Mouse (Mus musculus): ENCODE measurements around the gene Col8a2.

Gene Col8a2

DNA sequence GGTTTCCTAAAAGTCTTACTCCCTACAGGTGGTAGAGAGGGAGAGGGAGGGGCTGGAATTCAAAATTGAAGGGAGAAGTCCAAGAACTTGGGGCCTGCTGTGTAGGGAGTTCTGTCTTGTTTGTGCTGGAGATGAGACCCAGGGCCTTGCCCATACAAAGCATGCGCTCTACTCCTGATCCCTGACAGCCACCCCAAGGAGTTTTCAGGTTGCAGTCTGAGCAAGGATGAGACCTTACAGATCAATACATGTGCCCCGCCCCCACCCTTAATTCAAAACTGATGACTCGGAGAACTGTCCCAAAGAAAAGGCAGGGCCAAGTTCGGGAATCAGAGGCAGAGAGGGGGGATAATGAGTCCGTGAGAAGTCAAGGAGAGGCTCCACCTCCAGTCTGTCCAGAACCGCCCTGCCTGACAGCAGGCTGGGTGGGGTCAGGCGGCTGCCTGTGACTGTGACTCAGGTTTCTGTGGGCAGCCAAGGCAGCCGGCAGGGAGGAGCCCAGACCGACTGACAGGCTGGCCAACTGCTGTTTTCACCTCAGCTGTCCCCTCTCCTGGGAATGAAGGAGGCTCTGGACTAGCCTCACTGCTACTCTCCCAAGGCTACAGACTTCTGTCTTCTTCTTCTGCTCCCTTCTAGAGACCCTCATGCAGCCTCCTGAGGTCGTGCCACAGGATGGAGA is 25.9 kb upstream of the Col8a2 start:
- DNase-seq (ENCODE audit: extremely low read depth, low read depth): peak; percentile 49

- no peak for DNase-seq (ENCODE audit: extremely low read depth, low read depth)
Observed at GRCm38 (mm10) chr4:126261266-126261665, 25.3 kb upstream of the Col8a2 start.

DNA sequence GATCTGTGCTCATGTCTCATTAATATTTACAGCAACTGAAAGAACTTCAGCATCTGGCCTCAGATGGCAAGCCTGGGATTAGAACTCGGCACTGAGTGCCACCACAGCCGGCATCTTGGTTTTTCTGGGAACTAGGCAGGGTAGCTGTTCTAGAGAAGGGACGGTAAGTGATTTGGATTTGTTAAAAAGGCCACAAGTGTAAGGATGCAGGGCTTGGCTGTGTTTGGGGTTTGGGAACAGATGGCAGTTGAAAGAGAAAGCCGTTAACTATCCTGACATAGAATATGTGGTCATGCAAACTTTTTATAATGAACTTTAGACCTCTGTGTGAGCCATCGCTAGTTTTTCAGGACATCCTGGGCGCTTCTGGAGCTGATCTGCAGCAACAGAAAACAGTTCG is 24.9 kb upstream of the Col8a2 start:
- DNase-seq (ENCODE audit: extremely low read depth, low read depth): no peak

- DNase-seq (ENCODE audit: extremely low read depth, low read depth): peak; percentile 96
Observed at GRCm38 (mm10) chr4:126262119-126262807, 24.3 kb upstream of the Col8a2 start, which contains the start of gene Trappc3. Gene Trappc3, plus strand, starts transcription at chr4:126262325.

- DNase-seq (ENCODE audit: extremely low read depth, low read depth): no peak
Observed at GRCm38 (mm10) chr4:126269292-126269691, 17.3 kb upstream of the Col8a2 start.

DNA sequence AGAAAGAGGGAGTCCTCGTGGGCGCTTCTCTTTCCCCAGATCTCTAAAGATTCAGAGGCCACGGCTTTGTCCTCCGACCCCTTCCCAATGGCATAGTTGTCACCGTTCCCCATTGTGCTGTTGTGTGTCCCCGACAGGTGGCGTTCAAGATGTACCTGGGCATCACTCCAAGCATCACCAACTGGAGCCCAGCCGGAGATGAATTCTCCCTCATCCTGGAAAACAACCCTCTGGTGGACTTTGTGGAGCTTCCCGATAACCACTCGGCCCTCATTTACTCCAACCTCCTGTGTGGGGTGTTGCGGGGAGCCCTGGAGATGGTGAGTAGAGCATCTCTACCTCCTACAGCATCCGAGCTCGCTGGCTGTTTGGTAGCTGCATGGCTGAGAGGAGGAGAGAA is 12.8 kb upstream of the Col8a2 start:
- DNase-seq (ENCODE audit: extremely low read depth, low read depth): no peak

- no peak for DNase-seq (ENCODE audit: extremely low read depth, low read depth)
Observed at GRCm38 (mm10) chr4:126275081-126275480, 11.5 kb upstream of the Col8a2 start.

GRCm38 (mm10) chr4:126275681-126276131 is 10.9 kb upstream of the Col8a2 start:
- DNase-seq (ENCODE audit: extremely low read depth, low read depth): no peak

- no peak for DNase-seq (ENCODE audit: extremely low read depth, low read depth)
Observed at GRCm38 (mm10) chr4:126277906-126278564, 8.6 kb upstream of the Col8a2 start.

- DNase-seq (ENCODE audit: extremely low read depth, low read depth): no peak
Observed at GRCm38 (mm10) chr4:126278565-126278915, 8.1 kb upstream of the Col8a2 start.

GRCm38 (mm10) chr4:126278961-126279360 is 7.6 kb upstream of the Col8a2 start:
- DNase-seq (ENCODE audit: extremely low read depth, low read depth): no peak

DNA sequence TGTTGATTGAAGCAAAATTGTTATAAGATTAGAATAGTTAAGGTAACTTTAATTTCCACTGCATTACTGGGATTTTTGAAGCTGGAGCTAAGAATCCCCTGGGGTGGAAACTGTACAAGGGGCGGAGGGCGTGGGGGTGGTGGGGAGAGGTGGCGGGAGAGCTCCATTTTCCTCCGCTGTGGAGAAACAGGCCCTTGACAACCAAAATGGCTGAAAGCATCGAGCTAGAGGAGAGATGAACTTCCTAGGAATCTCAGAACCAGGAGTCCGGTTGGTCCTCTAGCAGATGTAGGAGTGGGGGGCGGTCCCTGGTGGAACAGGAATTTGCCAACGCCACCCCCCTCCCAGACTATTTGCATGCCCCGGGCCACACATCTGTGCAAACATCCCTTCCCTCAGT is 4.9 kb upstream of the Col8a2 start:
- DNase-seq (ENCODE audit: extremely low read depth, low read depth): no peak

- no peak for DNase-seq (ENCODE audit: extremely low read depth, low read depth)
Observed at GRCm38 (mm10) chr4:126283582-126283981, 3.0 kb upstream of the Col8a2 start.

DNA sequence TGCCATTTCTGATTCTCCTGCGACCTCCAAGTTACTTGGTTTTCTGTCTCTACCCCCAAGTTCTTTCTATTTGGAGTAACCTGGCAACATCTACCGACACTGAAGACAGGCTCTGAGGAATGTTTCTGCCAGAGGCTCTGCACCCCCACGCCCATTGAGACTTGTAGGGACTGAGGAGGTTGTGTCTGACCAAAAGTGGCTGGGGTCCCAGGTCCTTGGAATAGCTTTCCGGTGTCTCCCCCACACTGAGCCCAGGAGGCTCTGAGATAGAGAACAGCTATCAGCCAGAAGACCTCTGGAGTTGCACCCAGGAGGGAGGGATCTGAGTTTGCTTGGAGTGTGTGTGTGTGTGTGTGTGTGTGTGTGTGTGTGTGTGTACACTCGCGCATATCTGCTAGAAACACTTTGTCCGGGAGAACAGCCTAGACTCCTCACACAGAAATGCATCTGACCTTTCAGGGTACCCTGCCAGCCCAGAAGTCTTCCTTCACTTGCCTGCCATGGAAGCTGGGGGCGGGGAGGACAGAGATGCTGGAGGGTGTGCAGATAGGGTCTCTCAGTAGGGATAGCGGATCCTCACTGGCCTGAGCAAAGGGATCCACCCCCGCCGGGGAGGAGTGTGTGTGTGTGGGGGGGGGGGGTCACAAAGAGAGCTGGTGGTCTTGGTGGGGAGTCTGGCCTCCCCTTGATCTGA is 856 bp downstream of the Col8a2 start:
- no peak for DNase-seq (ENCODE audit: extremely low read depth, low read depth)

DNA sequence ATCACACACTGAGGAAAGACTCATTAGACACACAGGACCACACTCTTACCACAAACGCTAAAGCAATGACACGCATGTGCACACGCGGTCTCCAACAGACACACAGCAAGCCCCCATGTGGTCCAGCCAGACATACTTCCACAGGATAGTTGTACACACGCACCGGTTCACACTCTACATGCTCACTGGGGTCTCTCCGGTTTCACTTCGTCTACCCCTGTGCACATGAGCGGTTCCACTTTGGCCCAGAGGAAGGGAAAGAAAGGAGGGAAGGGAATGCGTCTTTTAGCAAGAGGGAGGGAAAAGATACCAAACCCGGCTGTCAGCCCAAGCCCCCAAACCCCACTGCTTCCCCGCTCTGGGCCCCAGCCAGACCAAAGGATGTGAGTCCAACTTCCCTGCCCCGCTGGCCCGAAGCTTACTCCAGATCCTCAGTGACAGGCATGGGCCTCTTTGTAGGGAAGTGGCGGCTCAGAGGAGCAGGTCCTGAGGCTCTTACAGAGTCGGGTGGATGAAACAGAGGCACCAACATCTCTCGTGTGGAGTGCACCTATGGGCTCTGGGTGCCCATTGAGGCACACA is 1.6 kb downstream of the Col8a2 start:
- DNase-seq (ENCODE audit: extremely low read depth, low read depth): no peak

DNA sequence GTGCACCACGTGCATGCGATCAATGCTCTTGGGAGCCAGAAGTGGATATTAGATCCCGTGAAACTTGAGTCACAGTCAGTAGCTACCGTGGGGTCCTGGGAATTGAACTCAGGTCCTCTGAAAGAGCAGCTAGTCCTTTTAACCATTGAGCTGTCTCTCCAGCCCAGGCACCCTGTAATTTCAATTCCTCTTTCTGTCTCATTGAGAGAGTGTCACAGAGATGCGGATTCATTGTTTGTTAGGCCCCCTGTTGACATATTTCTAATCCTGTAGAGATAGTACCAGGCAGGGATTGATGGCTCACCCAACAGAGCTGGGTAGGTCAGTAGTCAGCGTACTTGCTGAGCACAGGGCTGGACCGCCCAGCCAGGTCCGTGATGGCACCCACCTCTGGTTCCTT is 3.7 kb downstream of the Col8a2 start:
- no peak for DNase-seq (ENCODE audit: extremely low read depth, low read depth)

DNA sequence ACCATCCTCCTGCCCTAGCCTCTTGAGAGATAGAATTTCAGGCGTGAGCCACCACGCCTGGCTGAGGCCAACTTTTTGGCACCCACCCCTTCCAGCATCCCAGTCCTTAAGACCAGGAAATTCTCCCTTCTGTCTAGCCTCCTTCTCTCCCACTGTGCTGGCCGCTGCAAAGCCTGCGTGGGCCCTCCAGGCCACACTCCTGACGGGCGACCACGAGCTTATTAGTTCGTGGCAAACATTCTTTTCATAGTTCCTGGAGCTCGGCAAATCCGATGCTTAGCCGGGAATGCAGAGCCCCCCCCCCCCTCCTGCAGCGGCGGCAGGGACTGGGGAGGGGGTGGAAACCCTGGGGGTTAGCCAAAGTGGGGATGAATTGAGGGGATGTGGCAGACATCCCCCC is 4.6 kb downstream of the Col8a2 start:
- no peak for DNase-seq (ENCODE audit: extremely low read depth, low read depth)

DNA sequence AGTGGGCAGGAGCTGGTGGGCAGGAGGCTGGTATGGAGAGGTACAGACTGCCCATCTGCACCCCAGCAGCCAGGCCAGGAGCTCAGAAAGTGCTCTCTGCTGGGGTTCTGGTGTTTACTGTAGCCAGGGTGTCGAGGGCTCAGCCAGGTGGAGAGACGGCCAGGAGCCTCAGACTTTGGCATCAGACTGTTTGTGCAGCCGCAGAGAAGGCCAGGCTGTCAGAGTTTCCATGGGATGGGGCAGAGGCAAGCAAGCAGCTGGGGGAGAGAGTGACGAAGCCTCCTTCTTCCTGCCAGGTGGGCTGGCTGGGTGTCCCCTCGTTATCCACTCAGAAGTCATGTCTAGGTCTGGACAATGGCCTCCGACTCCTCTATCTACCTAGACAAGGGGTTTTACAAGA is 8.6 kb downstream of the Col8a2 start:
- no peak for DNase-seq (ENCODE audit: extremely low read depth, low read depth)

GRCm38 (mm10) chr4:126295937-126296336 is 9.3 kb downstream of the Col8a2 start:
- no peak for DNase-seq (ENCODE audit: extremely low read depth, low read depth)

DNA sequence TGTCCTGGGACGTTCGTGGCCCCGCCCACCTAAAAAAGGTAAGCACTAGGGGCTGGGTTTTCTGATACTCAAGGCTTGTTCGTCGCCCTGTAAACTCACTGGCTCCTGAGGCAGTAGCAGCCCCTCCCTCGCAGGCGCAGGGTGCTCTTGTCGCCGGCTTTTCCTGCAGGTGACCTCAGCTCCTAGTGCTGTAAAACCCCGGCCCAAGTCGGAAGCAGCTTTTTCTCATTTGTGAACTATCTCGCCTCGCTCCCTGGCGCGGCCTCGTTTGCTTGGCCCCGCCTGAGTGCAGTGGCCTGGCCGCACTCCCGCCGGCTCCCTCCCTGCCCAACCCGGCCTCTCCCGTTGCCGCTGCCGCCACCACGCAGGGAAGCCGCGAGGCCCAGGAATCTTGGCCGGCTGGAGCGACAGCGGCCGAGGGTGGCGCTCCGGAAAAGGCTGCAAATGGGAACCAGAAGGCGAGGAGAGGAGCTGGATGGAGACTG is 10.1 kb downstream of the Col8a2 start:
- no peak for DNase-seq (ENCODE audit: extremely low read depth, low read depth)

GRCm38 (mm10) chr4:126300916-126301583 is 14.5 kb downstream of the Col8a2 start:
- DNase-seq (ENCODE audit: extremely low read depth, low read depth): no peak
